Mouse (Mus musculus) adrenal gland, adult 8-10 months (tissue): ENCODE measurements around the gene Cluap1. TPM values are rescaled to one million over a fixed set of nuclear protein-coding genes. Genes with fewer than 3 reads are reported as not detected.
"Not testable (repeated sequence)": the region's sequence is repeated elsewhere in the genome, so short reads cannot be mapped to it uniquely, and the experiment has no call there.

Experiments
- DNase-seq: peaks from one replicate; pipeline ENCODE4 v3.0.0; 2022
- microRNA-seq, 2 experiments: library from miRNA; unstranded; fragments of <30 nt; microRNA quantifications; one replicate each; pipeline ENCODE4 v1.2.0; 2022
- total RNA-seq, 4 experiments: library from RNA; stranded (reverse); gene quantifications; 2 replicates each; pipeline ENCODE4 v1.2.4; 2022

Cluap1 gene
- total RNA-seq, 4 experiments from 2014 or later, result 20.5 to 26.2 (median 22.8) TPM

- no peak for DNase-seq
Observed at GRCm38 (mm10) chr16:3934701-3935100, 26.1 kb downstream of the Cluap1 start.

DNA sequence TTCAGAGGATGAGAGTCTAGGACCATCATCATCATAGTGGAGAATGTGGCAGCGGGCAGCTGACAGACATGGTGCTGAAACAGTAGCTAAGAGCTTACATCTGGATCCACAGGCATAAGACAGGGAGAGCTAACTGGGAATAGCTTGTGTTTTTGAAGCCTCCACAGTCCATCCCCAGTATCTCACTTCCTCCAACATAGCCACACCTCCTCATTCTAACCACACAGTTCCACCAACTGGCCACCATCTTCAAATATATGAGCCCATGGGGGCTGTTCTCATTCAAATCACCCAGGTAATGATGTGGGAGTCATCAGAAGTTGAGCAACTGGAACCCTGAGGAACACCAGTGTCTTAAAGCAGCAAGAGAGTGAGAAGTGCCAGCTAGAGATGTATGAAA lies 42.5 kb downstream of the Cluap1 start:
- DNase-seq, result no peak

GRCm38 (mm10) chr16:3956369-3956768 lies 47.8 kb downstream of the Cluap1 start:
- DNase-seq, result peak; percentile 75

DNA sequence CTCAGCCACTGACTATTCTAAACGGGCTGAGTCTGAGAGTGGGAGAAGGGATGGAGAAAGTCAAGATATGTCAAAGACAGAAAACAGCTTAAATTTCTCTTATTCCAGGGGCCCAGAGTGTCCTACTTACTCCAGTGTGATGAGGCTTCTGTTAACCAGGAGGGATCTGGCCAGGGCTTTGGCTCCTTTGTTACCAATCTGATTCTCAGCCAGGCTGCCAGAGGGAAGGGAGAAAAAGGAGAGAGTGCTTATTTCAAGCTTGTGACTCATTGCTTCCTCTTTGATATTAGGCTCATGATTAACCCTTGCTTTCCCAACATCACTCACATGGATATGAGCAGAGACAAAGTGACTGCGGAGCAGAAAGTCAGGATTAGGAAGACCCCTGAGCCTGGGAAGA lies 50.7 kb downstream of the Cluap1 start:
- DNase-seq, result no peak

DNA sequence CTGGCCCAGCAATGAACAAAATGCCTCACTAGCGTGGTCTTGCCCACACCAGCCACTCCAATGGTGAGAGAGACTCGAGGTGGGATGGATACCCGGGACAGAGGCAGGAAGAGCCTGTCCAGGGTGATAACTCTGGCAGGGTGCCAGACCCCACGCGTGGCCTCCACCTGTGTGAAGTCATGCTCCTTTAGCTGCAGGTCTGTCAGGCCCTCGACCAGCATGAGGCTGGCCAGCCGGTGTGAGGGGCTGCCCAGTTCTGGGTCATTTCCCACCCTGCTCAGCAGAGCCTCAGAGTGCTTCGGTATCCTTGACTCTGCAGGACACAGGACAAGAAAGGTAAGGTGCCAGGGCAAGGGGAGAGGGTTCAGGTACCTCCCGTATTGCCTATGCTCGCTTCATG lies 56.4 kb downstream of the Cluap1 start:
- no peak for DNase-seq

DNA sequence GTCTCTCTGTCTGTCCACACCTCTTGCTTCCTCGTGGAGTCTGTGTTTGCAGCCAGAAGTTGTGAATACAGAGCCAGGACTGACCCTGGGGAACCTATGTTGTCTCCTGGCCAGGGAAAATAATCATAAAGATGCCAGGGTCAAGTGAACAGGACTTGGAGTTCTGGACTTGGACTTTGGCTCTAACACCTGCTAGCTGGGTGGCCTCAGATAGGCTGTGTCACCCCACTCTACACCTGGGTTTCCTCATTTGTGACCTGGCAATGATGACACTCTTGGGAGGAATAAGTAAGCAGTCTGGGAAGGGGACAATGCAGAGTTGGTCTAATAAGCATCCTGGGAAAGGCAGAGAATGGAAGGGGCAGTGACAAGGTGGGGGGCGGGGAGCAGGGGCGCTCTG lies 56.9 kb downstream of the Cluap1 start:
- no peak for DNase-seq

DNA sequence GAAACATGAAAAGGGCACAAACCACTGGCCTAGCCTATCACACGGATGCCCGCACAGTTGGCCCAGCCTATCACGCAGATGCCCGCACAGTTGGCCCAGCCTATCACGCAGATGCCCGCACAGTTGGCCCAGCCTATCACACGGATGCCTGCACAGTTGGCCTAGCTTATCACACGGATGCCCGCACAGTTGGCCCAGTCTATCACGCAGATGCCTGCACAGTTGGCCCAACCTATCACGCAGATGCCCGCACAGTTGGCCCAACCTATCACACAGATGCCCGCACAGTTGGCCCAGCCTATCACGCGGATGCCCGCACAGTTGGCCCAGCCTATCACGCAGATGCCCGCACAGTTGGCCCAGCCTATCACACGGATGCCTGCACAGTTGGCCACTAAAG lies 65.9 kb downstream of the Cluap1 start:
- not testable (repeated sequence) for DNase-seq

DNA sequence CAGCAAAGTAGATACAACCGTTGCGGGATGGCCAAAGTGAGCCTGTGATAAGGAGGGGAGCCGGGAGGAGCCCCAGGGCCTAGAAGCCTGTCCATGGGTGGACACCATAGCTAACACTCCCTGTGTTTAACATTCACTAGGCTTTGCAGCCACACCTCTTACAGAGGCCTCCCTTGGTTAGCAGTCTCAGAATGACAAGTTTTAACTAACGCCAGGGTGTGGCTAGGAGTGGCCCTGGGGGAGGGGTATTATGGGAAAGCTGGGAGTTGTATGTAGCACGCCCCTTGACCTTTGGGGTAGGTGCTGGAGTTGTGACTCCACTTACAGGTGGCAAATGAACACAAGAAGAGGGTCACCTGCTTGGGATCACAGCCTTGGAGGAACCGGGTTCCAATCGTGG lies 67.1 kb downstream of the Cluap1 start:
- no peak for DNase-seq

- DNase-seq, result no peak
Observed at GRCm38 (mm10) chr16:3976251-3976671, 67.7 kb downstream of the Cluap1 start, which contains the start of gene Nlrc3. Gene Nlrc3, minus strand, starts transcription at chr16:3976632.

DNA sequence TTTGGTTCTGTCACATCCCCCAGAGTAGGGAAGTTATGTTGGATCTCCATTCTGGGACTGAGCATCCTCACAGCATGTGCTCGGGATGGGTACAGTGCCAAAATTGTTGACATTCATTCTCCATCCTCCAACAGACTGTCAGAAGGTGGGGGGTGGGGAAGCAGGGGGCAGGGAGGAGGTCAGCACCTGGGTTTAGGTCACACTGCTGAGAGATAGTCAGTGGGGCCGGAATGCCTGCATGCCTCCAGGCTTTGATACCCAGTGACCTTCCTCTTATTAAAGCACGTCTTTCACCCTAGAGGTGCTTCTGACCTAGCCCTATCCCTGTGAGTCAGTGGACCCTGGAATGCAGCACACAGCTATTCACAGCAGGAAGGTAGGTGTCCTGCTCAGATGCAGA lies 68.1 kb downstream of the Cluap1 start:
- no peak for DNase-seq

DNA sequence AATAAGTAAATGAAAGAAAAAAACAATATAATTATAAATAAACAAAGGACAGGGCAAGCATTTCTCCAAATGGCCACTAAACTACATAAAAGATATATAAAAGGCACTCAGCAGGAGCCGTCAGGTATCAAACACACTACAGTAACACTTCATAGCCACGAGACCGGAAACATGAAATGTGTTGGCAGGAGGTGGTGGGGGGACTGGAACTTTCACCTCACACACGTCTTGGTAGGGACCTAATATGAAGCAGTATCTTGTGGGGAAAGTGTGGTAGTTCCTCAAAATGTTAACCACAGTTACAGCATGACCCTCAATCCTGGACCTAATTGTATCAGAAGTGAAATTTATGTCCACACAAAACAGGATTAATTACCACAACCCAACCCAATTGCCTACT lies 73.6 kb downstream of the Cluap1 start:
- no peak for DNase-seq

DNA sequence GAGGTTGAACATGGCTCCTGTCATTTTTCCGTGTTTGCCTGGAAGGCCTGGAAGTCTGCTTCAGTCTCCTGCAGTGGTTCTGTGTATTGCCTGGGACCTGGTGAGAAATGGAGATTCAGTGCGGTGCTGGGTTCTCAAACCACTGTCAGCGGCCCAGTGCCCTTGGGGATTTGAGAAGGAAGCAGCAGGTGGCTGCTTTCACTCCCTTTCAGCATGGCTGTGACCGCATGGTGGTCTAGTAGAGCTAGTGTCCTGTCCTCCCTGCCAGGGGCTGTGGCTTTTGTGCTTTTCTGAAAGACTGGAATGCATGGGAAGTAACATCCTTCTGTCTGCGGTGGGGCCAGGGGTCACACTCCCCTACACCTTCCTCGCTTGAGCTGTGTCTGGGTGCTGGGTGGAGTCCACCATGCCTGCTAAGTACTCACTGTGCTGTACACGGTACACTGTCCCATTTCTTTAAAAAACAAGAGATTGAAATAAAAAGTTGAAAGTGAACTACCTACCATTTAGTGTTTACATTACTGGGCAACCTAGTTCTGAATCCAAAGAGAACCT lies 74.6 kb downstream of the Cluap1 start:
- DNase-seq, result no peak

DNA sequence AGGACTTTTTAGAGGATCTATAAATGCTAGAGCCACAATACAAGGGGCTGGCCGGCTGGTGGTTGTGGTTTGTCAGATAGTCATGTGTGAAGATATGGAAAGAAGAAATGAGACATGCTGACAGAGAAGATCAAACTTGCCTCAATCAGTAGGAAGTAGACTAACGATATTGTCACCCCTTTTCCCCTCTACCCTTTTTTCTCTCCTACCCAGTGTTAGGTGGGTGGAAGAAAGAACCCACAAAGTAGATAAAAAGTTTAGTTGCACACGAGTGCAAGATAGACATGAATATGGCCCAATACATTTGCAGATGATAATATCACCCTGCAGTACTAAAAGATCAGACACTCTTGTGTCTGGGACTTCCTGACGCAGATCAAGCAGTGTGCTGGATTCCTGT lies 79.8 kb downstream of the Cluap1 start:
- no peak for DNase-seq

Small RNA genes lying within 50 kb of the gene (microRNA-seq; reads per million reads assigned to microRNA genes)
- gene Gm23493, result 0 reads per million in 2 experiments

Other genes starting within 250 kb of the Cluap1 start
- gene Mefv, start 190.7 kb upstream of the Cluap1 start, total RNA-seq, result under 1 TPM in 1 of 4 experiments, not detected in 3; 0.19 TPM
- gene Zfp263, start 164.7 kb upstream of the Cluap1 start, total RNA-seq, result 10 to 100 TPM; 19.2 to 33.5 (median 28.1) TPM
- not detected for gene Olfr15, start 77.9 kb upstream of the Cluap1 start, total RNA-seq
- 10 to 100 TPM in 2 of 4 experiments, 1 to 10 TPM in 2; 6.2 to 22.0 (median 13.8) TPM for gene Zfp174, start 61.5 kb upstream of the Cluap1 start, total RNA-seq
- gene Naa60, start 36.4 kb upstream of the Cluap1 start, total RNA-seq, result 100 to 1,000 TPM in 3 of 4 experiments, 10 to 100 TPM in 1; 96.5 to 162 (median 105) TPM
- gene Zfp597, start 24.2 kb upstream of the Cluap1 start, total RNA-seq, result 10 to 100 TPM; 18.9 to 25.4 (median 21.3) TPM
- 1 to 10 TPM; 1.6 to 2.2 (median 2.1) TPM for gene Gm20695, start 24.2 kb upstream of the Cluap1 start, total RNA-seq
- 1 to 10 TPM; 3.6 to 9.3 (median 5.5) TPM for gene 1700037C18Rik, start 112 bp upstream of the Cluap1 start, total RNA-seq
- 1 to 10 TPM; 3.0 to 6.3 (median 3.8) TPM for gene Nlrc3, start 67.8 kb downstream of the Cluap1 start, total RNA-seq
- 10 to 100 TPM; 22.0 to 41.0 (median 29.6) TPM for gene Slx4, start 95.0 kb downstream of the Cluap1 start, total RNA-seq
- gene Dnase1, start 128.1 kb downstream of the Cluap1 start, total RNA-seq, result not detected
- 100 to 1,000 TPM; 151 to 221 (median 194) TPM for gene Trap1, start 169.0 kb downstream of the Cluap1 start, total RNA-seq